ENCODE assay signal across 16 mouse cellular contexts in genomic region chr17:50490644-50491430, GRCm38 (mm10).
"Had no signal": no experiment of that assay in that cellular context is flagged by ENCODE, and none has a peak within 500 bp of the region (broad histone marks: within the 10 kb centered on the region; RNA-seq: fewer than 3 reads in every experiment).

No protein-coding gene starts in this region.

- H3K4me3 ChIP-seq: kidney, embryonic 15.5 days; limb, embryonic 15.5 days; liver, embryonic 12.5 days; megakaryocyte, embryonic 14.5 days; neural tube, embryonic 13.5 days had no signal

- H3K4me1 ChIP-seq: kidney, embryonic 15.5 days; limb, embryonic 15.5 days; liver, embryonic 12.5 days; megakaryocyte, embryonic 14.5 days had no signal

- ATAC-seq: liver, embryonic 12.5 days; midbrain, embryonic 16.5 days had no signal

- H3K9ac ChIP-seq: kidney, embryonic 15.5 days; limb, embryonic 15.5 days; liver, embryonic 12.5 days; lung, embryonic 14.5 days; neural tube, embryonic 13.5 days had no signal

- H3K27me3 ChIP-seq: kidney, embryonic 15.5 days; limb, embryonic 15.5 days; liver, embryonic 12.5 days; megakaryocyte, embryonic 14.5 days; neural tube, embryonic 13.5 days had no signal

- H3K9me3 ChIP-seq: kidney, embryonic 15.5 days; limb, embryonic 15.5 days; liver, embryonic 12.5 days; megakaryocyte, embryonic 14.5 days; neural tube, embryonic 13.5 days had no signal

- H3K4me2 ChIP-seq: kidney, embryonic 15.5 days; limb, embryonic 15.5 days; liver, embryonic 12.5 days; lung, embryonic 14.5 days; midbrain, embryonic 11.5 days; neural tube, embryonic 13.5 days had no signal

- DNase-seq: kidney, postnatal 14 days; layer of hippocampus, postnatal 36 days; lung, embryonic 14.5 days; lung, postnatal 14 days; retina, postnatal 1 day; right cerebral cortex, postnatal 4 days; spleen, adult 18-20 months; thymus, adult 18-20 months; thymus, postnatal 25 days had no signal

- H3K27ac ChIP-seq: kidney, embryonic 15.5 days; limb, embryonic 15.5 days; liver, embryonic 12.5 days; neural tube, embryonic 13.5 days had no signal

- H3K36me3 ChIP-seq: kidney, embryonic 15.5 days; limb, embryonic 15.5 days; liver, embryonic 12.5 days; neural tube, embryonic 13.5 days had no signal
